Mouse (Mus musculus): ENCODE measurements around the gene Nat8f5. TPM values are rescaled to one million over a fixed set of nuclear protein-coding genes. Genes with fewer than 3 reads are reported as not detected.
A peak's percentile ranks its signal among the peaks of the same experiment; 100 is the strongest.
"Not testable (repeated sequence)": the region's sequence is repeated elsewhere in the genome, so short reads cannot be mapped to it uniquely, and the experiment has no call there.

The Nat8f5 gene
- total RNA-seq, 2 experiments from 2014 or later: not detected

DNA sequence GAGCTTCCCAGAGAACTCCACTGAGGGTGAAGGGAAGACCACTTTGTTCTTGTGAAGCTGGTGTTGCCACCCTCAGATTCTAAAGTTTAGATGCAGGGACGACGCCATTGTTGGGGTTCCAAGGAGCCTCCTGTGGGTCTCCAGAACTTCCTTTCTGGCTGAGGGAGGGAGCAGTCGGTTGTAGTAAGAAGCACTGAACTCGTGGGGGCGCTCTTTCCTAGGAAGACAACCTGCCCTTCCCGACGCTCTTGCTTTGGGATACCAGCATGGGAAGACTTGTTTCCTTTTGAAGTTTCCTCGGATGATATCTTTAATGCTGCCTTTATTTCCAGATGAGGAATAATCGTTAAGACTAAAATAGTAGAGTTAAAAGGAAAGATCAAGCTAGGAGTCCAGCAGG, 16.1 kb upstream of the Nat8f5 start:
- intact Hi-C loops (cut with DNase I): loop anchor here (5.0 kb wide), 1 partner anchor 170 kb away; no protein-coding TSS in a partner anchor
- DNase-seq: peak; percentile 57 to 81

DNA sequence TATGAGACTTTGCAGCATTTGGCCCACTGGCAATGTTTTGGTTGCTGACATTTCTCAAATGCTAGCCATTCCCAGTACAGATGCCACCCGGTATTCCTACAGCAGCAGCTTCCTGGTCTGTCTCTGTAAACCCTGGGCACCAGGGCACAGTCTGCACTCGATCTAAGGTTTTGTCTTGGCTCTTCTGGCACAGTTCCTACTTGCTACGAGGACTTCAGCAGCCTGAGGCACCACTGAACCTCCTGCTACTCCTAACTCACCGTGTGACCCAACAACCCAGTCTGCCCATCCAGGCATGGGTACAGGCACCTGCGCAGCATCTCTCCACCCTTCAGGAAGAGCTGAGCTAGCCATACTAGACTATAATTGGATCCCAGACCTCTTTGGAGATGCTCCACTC, 15.3 kb upstream of the Nat8f5 start:
- not testable (repeated sequence) for DNase-seq
- intact Hi-C loops (cut with DNase I): loop anchor here (5.0 kb wide), 1 partner anchor 171 kb away; no protein-coding TSS in a partner anchor

- intact Hi-C loops (cut with DNase I): loop anchor here (5.0 kb wide), 1 partner anchor 172 kb away; no protein-coding TSS in a partner anchor
- DNase-seq: not testable (repeated sequence)
Measured at GRCm38 (mm10) chr6:85835104-85835503, 14.3 kb upstream of the Nat8f5 start.

- DNase-seq: not testable (repeated sequence)
- intact Hi-C loops (cut with DNase I): loop anchor here (5.0 kb wide), 2 partner anchors 63 to 173 kb away; no protein-coding TSS in a partner anchor
Measured at GRCm38 (mm10) chr6:85834504-85835100, 13.8 kb upstream of the Nat8f5 start.

- DNase-seq: no peak
- intact Hi-C loops (cut with DNase I): loop anchor here (5.0 kb wide), 1 partner anchor 65 kb away; no protein-coding TSS in a partner anchor
Measured at GRCm38 (mm10) chr6:85831796-85832321, 11.1 kb upstream of the Nat8f5 start, which contains the start of gene Nat8. Gene Nat8, minus strand, starts transcription at chr6:85832082.

DNA sequence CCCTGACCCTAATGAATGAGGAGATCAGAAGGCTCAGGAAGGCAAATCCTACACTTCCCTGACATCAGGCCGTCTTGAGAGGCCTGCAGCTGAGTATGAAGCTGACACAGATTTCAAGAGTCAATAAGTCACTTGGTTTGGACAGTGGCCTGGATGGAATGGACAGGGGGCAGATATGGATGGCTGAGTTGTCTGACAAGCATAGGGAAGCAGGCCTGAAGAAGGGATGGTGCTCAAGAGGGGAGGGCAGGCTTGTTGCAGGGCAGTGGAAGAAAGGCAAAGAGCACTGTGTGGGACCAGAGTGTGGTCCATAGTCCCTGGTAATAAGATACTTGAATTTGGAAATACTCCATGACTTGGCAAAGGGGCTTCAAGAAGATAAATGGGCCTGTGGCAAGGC, 8.7 kb upstream of the Nat8f5 start:
- intact Hi-C loops (cut with DNase I): no loop called here
- no peak for DNase-seq

- DNase-seq: no peak
- intact Hi-C loops (cut with DNase I): no loop called here
Measured at GRCm38 (mm10) chr6:85825886-85826285, 5.1 kb upstream of the Nat8f5 start.

DNA sequence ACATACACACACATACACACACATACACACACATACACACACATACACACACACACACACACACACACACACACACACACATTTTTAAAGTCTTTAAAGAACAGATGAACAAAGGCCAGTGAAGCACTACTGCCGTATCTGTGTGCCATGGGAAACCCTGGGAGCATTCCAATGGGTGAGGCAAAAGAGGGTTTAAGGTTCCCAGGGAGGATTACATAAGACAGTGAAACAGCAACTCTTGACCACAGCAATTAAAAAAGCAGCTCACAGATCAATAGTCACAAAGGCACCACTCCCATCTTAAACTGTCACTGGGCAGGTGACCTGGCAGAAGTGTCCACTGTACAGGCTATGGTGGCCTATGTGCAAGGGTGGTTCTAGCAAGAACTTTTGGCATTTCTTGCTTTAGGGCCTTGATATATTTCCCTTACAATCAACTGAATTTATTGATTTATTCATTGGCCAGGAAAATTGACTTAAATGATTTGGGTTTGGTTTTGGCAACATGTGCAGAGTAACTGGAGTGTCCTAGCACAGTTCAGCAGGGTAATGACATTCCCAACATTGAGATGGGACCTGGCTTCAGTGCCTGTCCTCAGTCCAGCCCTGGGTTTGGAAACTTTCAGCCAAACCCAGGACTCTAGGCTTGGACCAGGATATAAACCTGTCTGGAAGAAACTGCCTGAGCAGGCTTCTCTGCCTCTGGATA, 2.8 kb upstream of the Nat8f5 start:
- intact Hi-C loops (cut with DNase I): no loop called here
- DNase-seq: no peak

DNA sequence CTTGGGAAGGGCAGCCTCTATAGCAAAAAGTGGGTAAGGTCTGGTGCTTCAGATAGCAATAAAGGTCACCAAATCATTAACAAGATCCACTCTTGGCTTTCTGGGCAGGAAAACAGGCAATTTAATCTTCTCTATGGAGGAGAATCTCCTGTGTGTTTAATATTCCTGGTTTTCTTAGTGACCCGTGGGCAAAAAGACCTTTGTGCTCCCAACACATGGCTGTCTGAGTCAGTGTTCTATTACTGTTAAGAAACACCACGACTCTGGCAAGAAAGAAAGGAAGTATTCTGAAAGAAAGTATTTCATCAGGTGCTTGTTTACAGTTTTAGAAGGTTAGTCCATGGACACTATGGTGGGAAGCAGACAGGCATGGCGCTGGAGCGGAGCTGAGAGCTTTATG, 1.5 kb upstream of the Nat8f5 start:
- intact Hi-C loops (cut with DNase I): no loop called here

DNA sequence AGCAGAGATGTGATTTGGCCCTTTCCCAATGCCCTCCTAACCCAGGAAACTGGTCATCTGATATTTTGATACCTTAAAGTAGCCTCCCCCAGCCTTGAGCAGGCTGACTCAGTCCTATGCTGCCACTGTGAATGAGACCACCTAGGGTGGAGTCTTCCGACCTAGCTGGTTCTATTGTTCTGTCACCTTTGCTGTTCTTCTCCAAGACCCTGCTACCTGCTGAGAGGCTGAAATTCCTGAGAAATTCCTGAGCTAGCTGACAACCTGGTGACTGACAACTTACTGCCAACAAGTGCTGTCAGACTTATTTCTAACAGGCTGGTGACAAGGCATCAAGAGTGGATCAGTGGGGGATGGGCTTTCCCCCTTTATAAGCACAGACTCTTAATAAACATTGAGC, 2.4 kb downstream of the Nat8f5 start:
- intact Hi-C loops (cut with DNase I): no loop called here
- DNase-seq: no peak

More for the DNA sequence above, 1.5 kb upstream of the Nat8f5 start:
- DNase-seq: no peak

- intact Hi-C loops (cut with DNase I): no loop called here
Measured at GRCm38 (mm10) chr6:85813339-85813738, 7.4 kb downstream of the Nat8f5 start.

GRCm38 (mm10) chr6:85810942-85811537, 9.7 kb downstream of the Nat8f5 start:
- DNase-seq; intact Hi-C loops (cut with DNase I): not testable (repeated sequence)

More at GRCm38 (mm10) chr6:85813339-85813738, 7.4 kb downstream of the Nat8f5 start:
- DNase-seq: no peak

DNA sequence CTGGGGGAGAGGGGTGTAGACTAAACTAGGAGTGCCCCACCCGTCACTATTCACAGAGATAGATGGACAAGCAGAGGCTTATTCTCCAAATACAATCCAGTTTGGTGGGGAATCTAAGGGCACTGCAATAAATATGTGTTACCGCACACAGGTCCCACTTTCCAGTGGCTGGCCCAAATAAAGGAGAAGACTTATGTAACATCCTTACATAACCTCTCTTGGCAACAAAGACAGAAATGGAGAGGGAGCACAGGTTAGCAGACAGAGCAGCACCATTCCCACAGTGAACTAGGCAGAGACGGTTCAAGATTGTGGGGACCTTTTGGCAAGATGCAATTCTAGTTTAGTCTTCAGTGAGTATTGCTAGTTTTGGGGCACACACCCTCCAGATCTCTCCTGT, 10.3 kb downstream of the Nat8f5 start:
- intact Hi-C loops (cut with DNase I); DNase-seq: not testable (repeated sequence)

GRCm38 (mm10) chr6:85809784-85810183, 11.0 kb downstream of the Nat8f5 start:
- DNase-seq; intact Hi-C loops (cut with DNase I): not testable (repeated sequence)

GRCm38 (mm10) chr6:85803180-85803579, 17.6 kb downstream of the Nat8f5 start:
- peak; percentile 21 to 26 for DNase-seq
- intact Hi-C loops (cut with DNase I): not testable (repeated sequence)

Small RNAs within 50 kb of the gene (microRNA-seq; reads per million reads assigned to microRNA genes)
- gene Mir6375: 0 reads per million in 2 experiments

Other genes starting within 250 kb of the Nat8f5 start
- 1 to 10 TPM; 2.8 to 4.1 TPM for gene Alms1, start 233.4 kb downstream of the Nat8f5 start, total RNA-seq (2021)
- gene Nat8f7, start 107.8 kb downstream of the Nat8f5 start, total RNA-seq (2021): under 1 TPM in 1 of 2 experiments, not detected in 1; 0.22 TPM
- under 1 TPM in 1 of 2 experiments, not detected in 1; 0.36 TPM for gene Nat8f3, start 55.2 kb downstream of the Nat8f5 start, total RNA-seq (2021)
- under 1 TPM in 1 of 2 experiments, not detected in 1; 0.30 TPM for gene Nat8f6, start within 50 bp of the Nat8f5 start, total RNA-seq (2021)
- not detected for gene Nat8, start 11.1 kb upstream of the Nat8f5 start, total RNA-seq (2021)
- not detected for gene Nat8f2, start 48.2 kb upstream of the Nat8f5 start, total RNA-seq (2021)
- 1 to 10 TPM in 1 of 2 experiments, under 1 TPM in 1; 0.98 to 1.1 TPM for gene Nat8f4, start 83.9 kb upstream of the Nat8f5 start, total RNA-seq (2021)
- gene Tprkb, start 90.9 kb upstream of the Nat8f5 start, total RNA-seq (2021): 10 to 100 TPM; 12.2 to 13.4 TPM
- 1 to 10 TPM; 1.4 to 2.1 TPM for gene Nat8f1, start 94.7 kb upstream of the Nat8f5 start, total RNA-seq (2021)
- gene Dusp11, start 140.7 kb upstream of the Nat8f5 start, total RNA-seq (2021): 10 to 100 TPM; 56.9 to 64.3 TPM
- gene Figla, start 195.2 kb upstream of the Nat8f5 start, total RNA-seq (2021): not detected
- 1 to 10 TPM; 1.4 to 1.9 TPM for gene Add2, start 207.7 kb upstream of the Nat8f5 start, total RNA-seq (2021)

Measured in heart, postnatal 10 days (tissue).